Mouse (Mus musculus) thymus, postnatal 4 days (tissue): ENCODE measurements around the gene Armc2.
A peak's percentile ranks its signal among the peaks of the same experiment; 100 is the strongest.

Source experiments
- DNase-seq: peaks from one replicate; pipeline ENCODE4 v3.0.0; 2021

The Armc2 gene

DNA sequence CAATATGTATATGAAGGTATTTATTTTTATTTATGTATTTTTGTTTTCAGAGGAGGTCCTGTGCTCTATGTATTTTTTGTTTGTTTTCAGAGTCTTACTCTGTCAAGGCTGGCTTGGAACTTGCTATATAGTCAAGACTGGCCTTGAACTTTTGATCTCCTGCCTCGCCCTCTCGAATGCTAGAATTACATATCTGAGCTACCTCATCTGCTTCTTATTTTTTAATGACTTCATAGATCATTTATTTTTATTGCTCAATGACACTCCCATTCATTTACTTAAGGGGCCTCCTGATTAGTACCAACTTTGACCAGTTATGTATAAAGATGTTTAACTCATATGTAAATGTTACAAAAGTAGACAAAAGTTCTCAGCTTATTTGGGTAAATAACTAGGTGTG lies 121.4 kb downstream of the Armc2 start:
- DNase-seq: no peak

DNA sequence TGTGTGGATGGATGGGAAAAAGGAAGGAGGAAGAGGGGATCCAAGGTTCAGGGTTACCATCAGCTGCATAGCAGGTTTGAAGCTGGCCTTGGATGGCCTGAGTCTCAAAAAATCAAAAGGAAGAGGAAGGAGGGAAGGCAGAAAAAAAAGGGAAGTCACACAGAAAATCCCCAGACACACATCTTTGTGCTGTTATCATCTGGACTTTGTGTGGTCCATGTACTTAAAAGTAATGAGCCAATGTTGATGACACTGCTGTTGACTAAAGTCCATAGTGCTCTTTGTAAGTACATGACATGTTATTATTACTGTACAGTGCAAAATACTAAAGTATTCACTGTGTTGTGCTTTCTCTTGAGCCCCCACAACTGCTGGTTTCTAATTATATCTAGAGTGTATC lies 121.8 kb downstream of the Armc2 start:
- DNase-seq: no peak

DNA sequence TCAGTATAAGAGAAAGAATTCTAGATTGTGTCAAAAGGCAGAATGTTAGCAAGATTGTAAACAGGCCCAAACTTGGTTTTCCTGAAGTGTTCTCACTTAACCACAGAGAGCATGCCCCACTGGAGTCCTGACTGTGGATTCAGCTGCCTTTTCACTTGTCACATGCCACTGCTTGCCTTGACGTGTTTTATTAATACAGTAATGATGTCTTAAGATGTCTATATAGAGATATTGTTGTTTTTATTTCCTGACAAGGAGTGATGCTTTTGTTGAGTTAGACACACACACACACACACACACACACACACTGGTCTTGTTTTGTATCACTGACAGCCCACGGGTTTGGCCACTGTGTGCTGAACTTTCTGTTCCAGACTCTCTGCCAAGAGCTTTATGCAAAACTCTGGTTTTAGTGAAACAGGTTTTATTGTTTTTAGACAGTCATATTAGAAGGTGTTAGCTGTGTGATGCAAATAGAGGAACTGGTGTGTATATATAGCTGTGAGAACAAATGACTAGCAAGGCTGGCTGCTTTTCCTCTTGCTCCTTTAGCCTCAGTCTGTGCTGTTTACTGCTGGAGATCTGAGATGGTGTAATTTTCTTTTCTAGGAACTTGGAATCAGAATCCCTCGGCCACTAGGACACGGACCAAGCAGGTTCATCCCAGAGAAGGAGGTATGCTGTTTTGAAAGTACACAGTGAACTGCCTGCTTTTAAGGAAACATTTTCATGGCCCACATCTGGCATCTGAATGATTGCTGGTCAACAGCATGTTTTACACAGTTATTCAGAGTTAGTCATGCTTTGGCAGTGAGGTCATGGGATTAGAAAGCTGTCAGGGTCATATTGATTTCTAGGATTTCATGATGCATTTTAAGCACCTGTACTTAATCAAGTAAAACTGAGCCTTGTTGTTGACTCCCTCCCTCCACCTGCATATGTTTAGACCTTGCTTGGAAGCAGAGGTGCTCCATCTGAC lies 124.5 kb downstream of the Armc2 start:
- no peak for DNase-seq

DNA sequence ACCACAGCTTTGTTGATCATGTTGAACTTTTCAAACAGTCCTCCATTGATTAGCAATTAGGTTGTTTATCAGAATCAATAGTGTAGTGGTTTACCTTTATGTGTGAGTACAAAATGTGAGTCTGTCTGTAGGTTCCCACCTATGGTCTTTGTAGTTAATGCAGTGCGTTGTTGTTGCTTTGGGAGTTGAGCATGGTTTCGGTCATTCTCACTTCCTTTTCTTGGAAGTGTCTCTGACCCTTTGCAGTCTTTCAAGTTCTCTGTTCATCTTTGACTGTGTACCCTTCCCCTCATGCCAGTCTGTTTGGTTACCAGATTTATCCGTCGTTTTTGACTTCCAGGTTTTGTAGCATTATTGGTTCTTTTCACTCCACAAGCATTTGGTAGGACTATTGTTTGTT lies 126.9 kb downstream of the Armc2 start:
- DNase-seq: no peak

DNA sequence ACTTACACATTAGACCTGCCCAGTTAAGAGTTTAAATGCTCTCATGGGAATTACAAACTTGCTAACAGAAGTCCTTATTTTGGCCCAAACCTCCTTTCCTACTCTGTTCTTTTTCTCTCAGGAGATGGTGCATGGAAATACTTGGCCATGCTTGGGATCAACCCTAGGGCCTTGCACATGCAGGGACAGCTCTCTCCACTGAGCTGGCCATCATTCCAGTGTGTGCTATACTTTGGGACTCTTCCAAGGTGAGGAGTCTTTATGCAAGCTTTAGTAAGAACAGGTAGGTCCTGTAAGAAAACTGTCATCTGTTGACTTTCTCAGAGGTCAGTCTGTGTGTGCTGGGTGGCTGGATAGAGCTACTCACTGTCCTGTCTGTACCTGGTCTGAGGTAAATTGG lies 127.7 kb downstream of the Armc2 start:
- DNase-seq: no peak

DNA sequence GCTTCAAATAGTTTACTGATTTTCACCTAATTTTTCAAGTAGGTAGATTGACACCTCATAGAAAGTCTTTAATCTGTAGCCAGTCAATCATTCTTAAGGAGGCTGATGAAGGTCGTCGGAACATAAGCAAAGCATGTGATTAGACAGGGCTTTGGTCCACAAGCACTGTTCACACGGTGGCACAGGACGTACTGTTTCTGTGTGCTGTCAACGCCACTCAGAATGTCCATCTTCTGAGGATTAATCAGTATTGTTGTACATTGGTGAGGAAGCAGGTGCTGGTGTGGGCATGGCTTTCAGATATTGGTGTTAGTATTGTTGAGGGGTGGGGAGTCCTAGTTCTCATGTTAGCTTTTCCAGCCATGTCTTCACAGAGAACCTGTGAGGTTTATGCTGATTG lies 128.7 kb downstream of the Armc2 start:
- no peak for DNase-seq

DNA sequence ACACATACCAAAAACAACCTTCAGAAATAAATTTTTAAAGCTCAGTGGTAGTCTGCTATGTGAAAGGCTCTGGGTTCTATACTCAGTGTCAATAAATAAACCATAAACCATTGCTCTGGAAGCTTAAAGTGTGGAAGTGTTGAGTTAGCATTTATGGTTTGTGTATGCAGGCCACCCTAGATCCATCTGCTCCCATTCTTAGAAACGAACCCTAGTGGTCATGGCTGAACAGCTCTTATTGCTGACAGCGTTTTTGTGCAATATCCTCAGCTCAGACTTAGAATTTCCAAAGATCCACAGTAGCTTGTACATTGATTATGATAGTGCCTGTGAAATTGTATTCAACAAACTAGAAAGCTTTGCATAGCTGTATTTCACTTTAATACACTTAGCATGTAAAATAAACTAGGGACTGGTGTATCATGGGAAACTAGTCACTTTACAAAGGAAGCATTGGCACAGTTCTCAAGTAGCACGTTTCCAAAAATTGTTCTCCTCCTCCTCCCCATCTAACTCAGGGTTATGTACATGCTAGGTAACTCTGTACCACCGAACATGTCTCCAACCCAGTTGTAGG lies 129.8 kb downstream of the Armc2 start:
- DNase-seq: no peak

DNA sequence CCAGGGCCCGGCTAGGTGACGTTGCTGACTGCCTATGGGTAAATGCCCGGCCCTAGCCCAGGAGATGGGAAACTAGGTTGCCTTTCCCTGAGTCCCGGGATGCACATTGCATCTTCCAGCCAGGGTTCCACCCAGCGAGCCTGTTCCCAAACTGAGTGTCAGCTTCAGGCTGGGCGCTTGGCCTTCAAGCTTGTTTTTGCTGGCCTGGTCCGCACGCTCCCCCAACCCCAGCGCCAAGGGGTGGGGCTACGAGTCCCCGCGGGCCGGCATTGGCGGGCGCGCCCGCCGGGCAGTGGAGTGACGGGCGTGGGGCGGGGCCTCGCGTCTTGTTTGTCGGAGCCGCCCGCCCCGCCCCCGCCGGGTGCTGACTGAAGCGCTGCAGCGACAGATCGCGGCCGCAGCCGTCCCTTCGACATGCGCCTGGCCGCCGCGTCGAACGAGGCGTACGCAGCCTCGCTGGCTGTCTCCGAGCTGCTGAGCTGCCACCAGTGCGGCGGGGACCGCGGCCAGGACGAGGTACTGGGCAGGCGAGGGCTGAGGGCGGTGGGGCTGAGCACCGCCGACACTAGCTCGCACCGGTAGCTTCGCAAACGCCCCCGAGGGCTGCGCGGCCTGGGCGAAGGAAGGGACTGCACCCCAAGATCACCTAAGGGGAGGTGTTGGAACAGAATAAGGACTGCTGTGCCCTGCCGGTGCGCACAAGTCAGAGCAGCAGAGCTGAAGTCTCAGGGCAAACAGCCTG lies 131.0 kb downstream of the Armc2 start:
- peak; percentile 99 for DNase-seq

DNA sequence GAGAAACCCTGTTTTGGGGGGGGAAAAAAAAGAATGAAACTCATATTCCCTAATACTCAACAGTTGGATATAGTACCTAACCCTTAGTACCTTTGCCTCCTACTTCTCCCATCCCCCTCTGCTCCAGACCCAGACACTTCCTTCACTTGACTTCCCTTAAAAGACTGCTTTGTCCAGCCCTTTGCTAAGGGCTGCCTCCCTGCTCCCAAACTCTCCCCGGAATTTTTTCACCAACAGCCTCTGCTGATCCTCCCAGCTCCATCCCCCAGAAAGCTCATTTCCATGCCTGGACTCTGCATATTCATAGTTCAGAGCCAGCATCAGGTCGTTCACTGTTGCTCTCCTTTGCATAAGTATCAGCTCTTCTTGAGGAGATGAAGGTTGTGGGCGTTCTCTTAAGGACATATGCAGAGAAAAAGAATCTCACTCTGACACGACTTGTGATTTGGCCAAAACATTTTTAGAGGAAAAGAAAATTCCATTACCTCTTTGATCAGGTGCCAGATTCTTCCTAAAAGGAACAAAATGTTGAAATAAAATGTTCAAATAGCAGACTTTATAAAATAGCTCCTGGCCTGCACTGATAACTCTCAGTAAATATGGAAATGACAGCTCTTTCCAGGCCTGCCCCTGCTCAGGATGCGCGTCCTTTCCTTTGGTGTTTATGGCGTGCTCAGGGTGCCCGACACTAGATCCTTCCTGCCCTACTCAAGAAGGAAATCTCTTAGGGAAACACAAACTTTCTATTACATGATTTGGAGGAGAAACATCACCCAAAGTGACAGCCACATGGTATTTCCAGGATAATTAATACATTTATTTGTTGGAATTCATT lies 134.3 kb downstream of the Armc2 start:
- DNase-seq: no peak

DNA sequence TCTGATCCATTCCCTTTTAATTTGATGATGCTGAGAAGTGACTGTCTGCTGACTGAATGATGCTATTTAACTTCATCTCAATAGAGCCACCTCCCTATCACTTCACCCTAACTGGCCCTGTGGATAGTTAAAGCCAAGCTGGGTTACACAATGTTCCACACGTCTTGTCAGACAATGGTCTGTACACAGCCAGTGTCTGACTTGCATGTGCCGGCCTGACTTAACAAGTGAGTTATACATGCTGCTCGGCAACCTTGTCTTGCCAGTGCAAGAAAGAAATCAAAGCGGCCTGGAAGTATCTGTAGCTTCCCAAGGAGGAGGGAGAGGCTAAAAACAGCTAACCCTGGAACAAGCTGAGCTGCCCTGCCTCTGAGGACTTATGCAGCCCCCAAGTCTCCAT lies 136.8 kb downstream of the Armc2 start:
- DNase-seq: no peak

DNA sequence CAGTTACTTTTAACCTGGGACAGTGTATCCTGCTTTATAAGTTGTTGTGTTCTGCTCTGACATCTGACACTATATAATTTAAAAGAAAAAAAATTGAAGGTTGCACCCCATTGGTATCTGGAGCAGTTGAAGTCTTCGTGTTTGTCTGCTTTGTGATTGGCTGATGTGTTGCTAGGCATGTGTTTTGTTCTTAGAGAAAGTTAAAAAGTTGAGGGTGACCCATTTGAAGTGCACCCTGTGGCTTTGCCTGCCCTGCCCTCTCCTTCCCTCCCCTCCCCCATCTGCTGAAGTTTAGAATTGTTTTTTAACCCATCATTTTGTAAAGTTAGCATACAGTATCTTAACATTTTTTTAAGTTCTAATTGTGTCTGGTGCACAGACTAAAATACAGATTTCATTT lies 137.5 kb downstream of the Armc2 start:
- DNase-seq: peak; percentile 56

DNA sequence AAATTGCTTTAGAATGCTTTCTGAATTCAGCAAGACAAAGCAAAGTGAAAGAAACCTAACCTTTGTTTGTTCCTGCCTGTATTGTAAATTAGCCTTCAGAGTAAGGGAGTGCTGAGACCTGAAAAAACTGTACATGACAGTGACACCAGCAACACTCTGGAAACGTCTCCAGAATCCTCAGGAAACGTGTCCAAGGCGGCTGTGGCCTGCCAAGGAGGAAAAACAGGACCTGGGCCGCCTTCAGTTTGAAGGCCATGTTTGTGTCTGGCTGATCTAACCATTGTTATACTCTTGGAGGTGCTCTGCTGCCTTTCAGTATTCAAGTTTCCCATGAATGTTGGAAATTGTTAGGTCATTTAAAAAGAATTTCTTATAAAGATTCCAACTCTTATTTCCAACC lies 138.0 kb downstream of the Armc2 start:
- DNase-seq: no peak

DNA sequence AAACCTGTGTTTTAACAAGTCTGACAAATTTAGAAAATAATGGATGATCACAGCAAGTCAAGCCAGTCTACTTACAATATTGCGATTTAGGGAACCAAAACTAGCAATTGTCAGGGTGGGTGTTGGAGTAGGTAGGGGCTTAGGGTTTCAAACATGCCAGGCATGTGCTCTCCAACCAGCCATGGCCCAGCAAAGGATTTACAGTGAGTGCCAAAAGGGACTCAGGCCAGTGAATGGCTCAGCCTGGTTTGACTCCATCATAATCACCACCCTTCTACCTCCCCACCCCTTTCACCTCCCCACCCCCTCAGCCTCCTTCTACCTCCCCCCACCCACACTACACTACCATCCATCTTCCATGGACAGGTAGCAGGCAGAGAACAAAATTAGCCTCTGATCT lies 138.6 kb downstream of the Armc2 start:
- no peak for DNase-seq

DNA sequence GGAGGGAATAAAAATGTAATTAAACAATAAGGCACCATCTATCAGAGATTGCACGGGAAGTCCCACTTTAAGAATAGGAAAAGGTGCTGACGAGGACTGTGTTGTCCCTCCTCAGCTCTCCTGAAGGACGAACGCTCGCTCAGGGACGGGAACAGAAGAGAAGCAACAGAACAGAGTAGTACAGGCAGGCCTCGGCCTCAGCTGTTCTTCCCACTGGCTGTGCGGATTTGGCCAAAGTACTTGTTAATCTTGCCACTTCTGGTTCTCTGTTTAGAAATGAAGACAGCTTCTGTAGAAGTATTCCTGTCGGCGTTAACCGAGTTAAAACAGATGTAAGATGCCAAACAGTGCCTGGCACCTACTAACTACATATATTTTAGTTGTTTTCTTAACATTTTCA lies 139.9 kb downstream of the Armc2 start:
- no peak for DNase-seq

DNA sequence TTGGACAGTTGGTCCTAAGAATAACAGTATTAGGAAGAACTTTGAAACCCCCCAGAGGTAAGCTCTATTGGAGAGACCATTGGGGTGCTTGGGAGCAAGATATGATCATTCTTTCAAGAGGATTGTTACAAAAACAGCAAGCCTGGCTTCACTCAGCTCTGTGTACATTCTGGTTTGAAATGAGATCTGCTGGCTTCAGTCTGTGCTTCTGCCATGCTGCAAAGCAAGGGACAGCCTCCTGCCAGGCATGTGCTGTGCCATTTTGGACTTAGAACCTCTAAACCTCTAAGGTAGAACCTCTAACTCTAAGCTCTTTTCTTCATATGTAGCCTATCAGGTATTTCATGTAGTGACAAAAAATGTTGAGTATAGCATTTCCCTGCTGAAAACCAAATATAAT lies 142.6 kb downstream of the Armc2 start:
- DNase-seq: no peak

DNA sequence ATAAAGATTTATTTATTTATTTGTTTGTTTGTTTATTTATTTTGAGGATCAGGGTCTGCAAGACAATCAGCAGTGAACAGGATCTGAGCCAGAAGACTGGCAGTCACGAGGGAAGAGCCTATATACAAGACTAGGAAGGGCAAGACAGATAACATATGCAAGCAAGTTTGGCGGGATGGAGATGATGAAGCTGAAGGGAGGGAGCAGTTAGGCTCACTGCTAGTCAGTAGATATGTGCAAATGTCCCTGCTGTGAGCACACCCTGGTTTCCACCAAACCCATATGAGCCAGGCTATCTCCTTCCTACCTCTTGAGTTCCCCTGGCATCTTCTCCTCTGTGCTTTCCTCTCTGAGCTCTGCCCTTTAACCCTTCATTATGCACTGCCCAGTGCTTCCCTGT lies 146.7 kb downstream of the Armc2 start:
- no peak for DNase-seq

DNA sequence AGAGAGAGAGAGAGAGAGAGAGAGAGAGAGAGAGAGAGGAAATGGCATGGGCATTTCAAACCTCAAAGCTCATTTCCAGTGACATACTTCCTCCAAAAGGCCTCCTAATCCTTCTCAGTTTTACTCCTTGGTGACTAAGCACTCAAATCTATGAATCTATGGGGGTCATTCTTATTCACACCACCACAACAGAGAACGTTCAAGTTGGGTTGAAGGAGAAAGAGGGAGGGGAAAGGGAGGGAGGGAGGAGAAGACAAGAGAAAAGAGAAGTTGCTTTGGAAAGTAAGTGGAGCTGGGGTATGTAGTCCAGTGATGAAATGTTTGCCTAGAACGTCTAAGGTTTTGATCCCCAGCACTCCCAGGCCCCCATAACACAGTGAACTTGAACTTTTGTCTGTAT lies 148.1 kb downstream of the Armc2 start:
- no peak for DNase-seq

DNA sequence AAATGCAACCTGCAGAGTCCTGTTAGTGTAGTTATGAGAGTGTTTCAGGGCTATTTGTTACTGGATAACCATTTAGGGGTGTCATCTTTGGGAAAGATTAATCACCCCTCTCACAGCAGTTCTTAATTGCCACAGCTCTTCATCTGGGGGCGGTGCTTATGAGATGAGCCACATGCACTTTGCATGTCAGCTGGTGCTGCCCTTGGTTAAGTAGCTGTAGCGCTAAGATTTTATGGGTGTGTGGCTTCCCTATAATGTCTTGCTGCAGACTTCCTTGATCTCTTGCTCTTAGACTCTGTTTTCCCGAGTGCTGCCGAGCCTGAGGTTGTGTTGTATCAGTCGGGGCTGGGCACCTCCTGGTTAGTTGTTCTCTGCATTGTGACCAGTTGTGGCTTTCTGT lies 150.3 kb downstream of the Armc2 start:
- no peak for DNase-seq

DNA sequence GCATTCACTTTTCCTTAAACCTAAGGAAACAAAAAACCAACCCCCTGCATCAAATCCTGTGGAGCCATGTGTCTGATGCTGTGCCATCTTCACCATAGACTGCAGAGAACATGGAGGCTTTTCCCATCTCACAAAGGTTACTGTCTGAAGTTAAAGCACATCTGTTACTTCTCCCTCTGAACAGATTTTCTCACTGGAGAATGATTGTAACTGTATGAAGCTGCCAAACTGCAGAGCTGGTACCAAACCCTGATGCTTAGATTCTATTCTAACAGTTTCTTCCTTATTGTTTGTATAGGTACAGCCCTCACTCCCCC lies 151.4 kb downstream of the Armc2 start:
- DNase-seq: no peak

DNA sequence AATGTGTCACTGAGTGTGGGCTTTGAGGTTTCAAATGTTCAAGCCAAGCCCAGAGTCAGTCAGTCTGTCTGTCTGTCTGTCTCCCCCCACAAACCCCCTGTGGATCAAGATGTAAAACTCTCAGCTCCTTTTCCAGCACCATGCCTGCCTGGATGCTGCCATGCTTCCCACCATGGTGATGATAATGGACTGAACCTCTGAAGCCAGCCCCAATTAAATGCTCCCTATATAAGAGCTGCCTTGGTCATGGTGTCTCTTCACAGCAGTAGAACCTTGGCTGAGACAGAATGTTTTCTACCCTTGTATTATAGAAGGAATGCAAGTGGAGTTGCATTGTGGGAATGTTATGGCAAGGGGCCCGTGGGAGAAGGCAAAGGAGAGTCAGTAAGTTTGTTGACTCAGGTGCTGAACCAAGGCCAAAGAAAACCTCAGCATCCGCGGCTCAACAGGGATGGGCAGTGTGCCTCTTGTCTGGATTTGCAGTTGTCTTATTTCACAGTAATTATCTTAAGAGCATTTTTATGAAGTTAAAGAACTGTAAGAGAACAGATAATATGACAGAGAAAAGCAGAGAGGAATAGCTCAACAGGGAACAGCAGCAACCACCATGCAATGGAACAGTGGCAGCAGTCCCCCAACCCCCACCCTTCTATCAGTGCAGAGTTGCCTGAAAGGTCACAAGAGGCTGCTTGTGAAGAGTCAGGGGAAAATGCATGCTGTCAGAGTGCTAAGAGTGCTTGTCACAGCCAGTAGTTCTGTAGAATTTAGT lies 152.0 kb downstream of the Armc2 start:
- DNase-seq: no peak
